Mouse (Mus musculus) forebrain, embryonic 15.5 days (tissue): ENCODE measurements at regions not wholly inside any gene's neighbourhood (a gene's known extent, or its start where the extent isn't known, plus 50 kb on each side); places are given as distances from the start of the nearest gene placed in this dataset.
A peak's percentile ranks its signal among the peaks of the same experiment; 100 is the strongest.

Experiments
- ATAC-seq: fragments of 200-750 bp; cut with Nextera tagmentation; replicated peaks from 2 replicates; pipeline ENCODE4 v1.8.0; 2017; ENCODE audit warnings: mild to moderate bottlenecking, moderate TSS enrichment, moderate library complexity
- H3K27ac ChIP-seq: fragments of 300-500 bp; sonication (generic); replicated peaks from 2 replicates; pipeline ENCODE4 v1.5.1; 2015; ENCODE audit warnings: mild to moderate bottlenecking, inconsistent platforms
- H3K27me3 ChIP-seq: fragments of 300-500 bp; sonication (generic); 2 replicates; pipeline ENCODE4 v1.6.1; 2015; ENCODE audit warnings: inconsistent platforms
- H3K36me3 ChIP-seq: fragments of 300-500 bp; sonication (generic); 2 replicates; pipeline ENCODE4 v1.6.1; 2015; ENCODE audit warnings: mild to moderate bottlenecking, inconsistent platforms
- H3K4me1 ChIP-seq: fragments of 300-500 bp; sonication (generic); 2 replicates; pipeline ENCODE4 v1.6.1; 2015; ENCODE audit warnings: inconsistent platforms
- H3K4me2 ChIP-seq: fragments of 300-500 bp; sonication (generic); replicated peaks from 2 replicates; pipeline ENCODE4 v1.6.1; 2015; ENCODE audit warnings: mild to moderate bottlenecking, inconsistent platforms
- H3K4me3 ChIP-seq: fragments of 300-500 bp; sonication (generic); 2 replicates; pipeline ENCODE4 v1.5.1; 2015; ENCODE audit warnings: mild to moderate bottlenecking, inconsistent platforms
- H3K9ac ChIP-seq: fragments of 300-500 bp; sonication (generic); replicated peaks from 2 replicates; pipeline ENCODE4 v1.6.1; 2015; ENCODE audit warnings: mild to moderate bottlenecking, inconsistent platforms
- H3K9me3 ChIP-seq: fragments of 300-500 bp; sonication (generic); 2 replicates; pipeline ENCODE4 v1.6.1; 2016; ENCODE audit warnings: inconsistent platforms
- WGBS: fragments of 180-500 bp; shearing (Covaris S2); methylation state at CpG from one replicate; pipeline ENCODE4 v1.1.7; 2015; ENCODE audit warnings: mixed read lengths; 5-methylcytosine and 5-hydroxymethylcytosine counted together

GRCm38 (mm10) chr3:48658386-48658785 lies 1098.7 kb downstream of the Pcdh18 start:
- no peak overlapping the region for H3K4me2 ChIP-seq
- no peaks in the 10 kb centered on the region for H3K4me1 ChIP-seq
- H3K9ac ChIP-seq, result no peak overlapping the region
- H3K36me3 ChIP-seq, result no peaks in the 10 kb centered on the region
- WGBS, result 84% methylated on average over 1 of the region's 1 CpGs
- ATAC-seq, result no peak
- H3K27me3 ChIP-seq, result no peaks in the 10 kb centered on the region
- no peaks in the 10 kb centered on the region for H3K9me3 ChIP-seq
- H3K4me3 ChIP-seq, result no peak overlapping the region
- no peak overlapping the region for H3K27ac ChIP-seq

DNA sequence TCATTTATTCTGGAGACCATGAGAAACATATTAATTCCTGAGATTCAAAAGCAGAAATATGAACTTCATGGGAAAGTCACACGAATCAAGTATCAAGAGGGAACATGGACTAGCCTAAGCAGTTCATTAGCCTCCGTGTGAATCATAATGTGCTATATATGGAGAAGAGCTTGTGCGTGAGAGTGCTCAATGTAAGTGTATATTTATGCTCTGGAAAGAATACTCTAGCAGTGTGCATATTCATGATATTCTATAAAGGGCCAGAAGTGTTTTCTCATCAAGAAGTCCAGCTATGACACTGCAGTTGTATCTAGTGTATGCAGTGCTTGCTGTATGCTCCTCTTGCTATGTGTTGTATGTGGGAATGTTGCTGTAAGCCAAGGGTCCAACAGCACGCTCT lies 1102.0 kb downstream of the Pcdh18 start:
- H3K27me3 ChIP-seq, result no peaks in the 10 kb centered on the region
- H3K9ac ChIP-seq, result no peak overlapping the region
- WGBS, result 88% methylated on average over 4 of the region's 4 CpGs
- no peak overlapping the region for H3K4me3 ChIP-seq
- ATAC-seq, result no peak
- no peaks in the 10 kb centered on the region for H3K9me3 ChIP-seq
- H3K36me3 ChIP-seq, result no peaks in the 10 kb centered on the region
- no peak overlapping the region for H3K4me2 ChIP-seq
- no peak overlapping the region for H3K27ac ChIP-seq
- no peaks in the 10 kb centered on the region for H3K4me1 ChIP-seq

- WGBS, result 45% methylated on average over 3 of the region's 3 CpGs
- ATAC-seq, result no peak
- H3K4me2 ChIP-seq, result no peak overlapping the region
- H3K4me1 ChIP-seq, result no peaks in the 10 kb centered on the region
- no peaks in the 10 kb centered on the region for H3K36me3 ChIP-seq
- H3K27me3 ChIP-seq, result no peaks in the 10 kb centered on the region
- no peak overlapping the region for H3K9ac ChIP-seq
- no peak overlapping the region for H3K27ac ChIP-seq
- H3K4me3 ChIP-seq, result no peak overlapping the region
- no peaks in the 10 kb centered on the region for H3K9me3 ChIP-seq
Measured at GRCm38 (mm10) chr3:48631889-48632483, 1125.1 kb downstream of the Pcdh18 start.

DNA sequence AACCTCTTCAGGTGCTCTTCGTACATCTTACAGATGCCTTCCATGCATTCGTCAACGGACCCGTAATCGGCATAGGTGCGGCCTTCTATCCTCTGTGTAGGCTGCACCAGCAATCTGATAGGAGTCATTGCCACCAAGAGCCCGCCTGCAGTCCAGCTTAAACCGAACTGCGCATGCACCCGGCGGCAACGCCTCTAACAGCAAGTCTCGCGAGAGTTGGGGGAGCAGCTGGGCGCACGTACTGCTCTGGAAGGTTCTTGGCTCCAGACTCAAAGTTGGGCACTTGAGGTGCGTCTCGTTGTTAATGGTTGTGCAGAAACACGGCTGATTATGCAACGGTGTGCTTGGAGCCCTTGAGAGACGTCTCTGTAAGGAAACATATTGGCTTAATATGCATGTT lies 1148.2 kb downstream of the Pcdh18 start:
- Histone ChIP-seq H3K36me3 (no peaks in the 10 kb centered on the region), H3K9me3 (no peaks in the 10 kb centered on the region), H3K4me2 (no peak overlapping the region), H3K27ac (no peak overlapping the region), H3K9ac (no peak overlapping the region), H3K4me1 (no peaks in the 10 kb centered on the region), H3K4me3 (no peak overlapping the region), H3K27me3 (no peaks in the 10 kb centered on the region)
- no peak for ATAC-seq
- 95% methylated on average over 21 of the region's 21 CpGs for WGBS

DNA sequence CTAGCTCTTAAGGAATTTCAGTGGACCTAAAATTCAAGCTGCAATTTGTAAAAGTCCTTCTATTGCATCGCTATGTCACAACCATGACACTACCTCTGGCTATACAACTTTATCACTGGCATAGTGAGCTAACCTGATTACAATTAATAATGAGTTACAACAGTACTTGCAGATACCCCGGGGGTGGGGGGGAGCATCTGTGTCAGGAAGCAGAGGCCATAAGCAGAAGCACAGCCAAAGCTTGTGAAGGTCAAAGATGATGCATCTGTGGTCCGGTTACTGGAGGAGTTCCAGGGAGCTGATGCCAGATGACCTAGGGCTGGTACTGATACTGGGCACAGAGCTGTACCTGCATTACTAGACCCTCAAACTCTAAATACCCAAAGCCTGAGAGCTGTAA lies 1152.3 kb downstream of the Pcdh18 start:
- no peaks in the 10 kb centered on the region for H3K4me1 ChIP-seq
- H3K4me2 ChIP-seq, result no peak overlapping the region
- H3K9me3 ChIP-seq, result no peaks in the 10 kb centered on the region
- no peaks in the 10 kb centered on the region for H3K36me3 ChIP-seq
- ATAC-seq, result no peak
- no peaks in the 10 kb centered on the region for H3K27me3 ChIP-seq
- no peak overlapping the region for H3K4me3 ChIP-seq
- WGBS, result 56% methylated on average over 3 of the region's 3 CpGs
- no peak overlapping the region for H3K27ac ChIP-seq
- no peak overlapping the region for H3K9ac ChIP-seq

GRCm38 (mm10) chr3:48587341-48587740 lies 1169.8 kb downstream of the Pcdh18 start:
- Histone ChIP-seq H3K4me3 (no peak overlapping the region), H3K36me3 (no peaks in the 10 kb centered on the region), H3K27me3 (no peaks in the 10 kb centered on the region), H3K4me2 (no peak overlapping the region), H3K27ac (no peak overlapping the region), H3K9ac (no peak overlapping the region), H3K9me3 (no peaks in the 10 kb centered on the region), H3K4me1 (no peaks in the 10 kb centered on the region)
- WGBS, result 94% methylated on average over 2 of the region's 2 CpGs
- no peak for ATAC-seq

GRCm38 (mm10) chr3:48586145-48586544 lies 1171.0 kb downstream of the Pcdh18 start:
- 0 out of 2 replicates have a peak, but pooled peaks have one; percentile 41 for ATAC-seq
- H3K4me2 ChIP-seq, result no peak overlapping the region
- H3K4me1 ChIP-seq, result no peaks in the 10 kb centered on the region
- no peaks in the 10 kb centered on the region for H3K9me3 ChIP-seq
- no peaks in the 10 kb centered on the region for H3K36me3 ChIP-seq
- H3K27ac ChIP-seq, result no peak overlapping the region
- H3K4me3 ChIP-seq, result no peak overlapping the region
- WGBS, result 15% methylated on average over 1 of the region's 1 CpGs
- H3K27me3 ChIP-seq, result no peaks in the 10 kb centered on the region
- H3K9ac ChIP-seq, result no peak overlapping the region

DNA sequence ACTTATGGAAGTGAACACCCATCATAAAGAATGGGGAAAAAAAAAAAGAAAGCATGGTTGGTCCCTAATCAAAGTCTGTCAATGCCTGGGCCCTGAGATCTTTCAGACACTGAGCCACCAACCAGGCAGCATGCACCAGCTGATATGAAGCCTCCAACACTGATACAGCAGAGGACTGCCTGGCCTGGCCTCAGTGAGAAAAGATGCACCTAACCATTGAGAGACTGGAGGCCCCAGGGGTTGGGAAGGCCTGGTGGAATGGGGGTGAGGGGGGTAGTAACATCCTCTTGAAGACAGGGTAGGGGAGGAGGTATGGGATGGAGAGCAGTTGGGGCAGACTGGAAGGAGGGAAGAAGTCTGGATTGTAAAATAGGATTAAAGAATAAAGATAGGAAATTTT lies 1172.8 kb downstream of the Pcdh18 start:
- Histone ChIP-seq H3K9ac (no peak overlapping the region), H3K9me3 (no peaks in the 10 kb centered on the region), H3K4me2 (no peak overlapping the region), H3K27me3 (no peaks in the 10 kb centered on the region), H3K4me1 (no peaks in the 10 kb centered on the region), H3K36me3 (no peaks in the 10 kb centered on the region), H3K4me3 (no peak overlapping the region), H3K27ac (no peak overlapping the region)
- ATAC-seq, result no peak

DNA sequence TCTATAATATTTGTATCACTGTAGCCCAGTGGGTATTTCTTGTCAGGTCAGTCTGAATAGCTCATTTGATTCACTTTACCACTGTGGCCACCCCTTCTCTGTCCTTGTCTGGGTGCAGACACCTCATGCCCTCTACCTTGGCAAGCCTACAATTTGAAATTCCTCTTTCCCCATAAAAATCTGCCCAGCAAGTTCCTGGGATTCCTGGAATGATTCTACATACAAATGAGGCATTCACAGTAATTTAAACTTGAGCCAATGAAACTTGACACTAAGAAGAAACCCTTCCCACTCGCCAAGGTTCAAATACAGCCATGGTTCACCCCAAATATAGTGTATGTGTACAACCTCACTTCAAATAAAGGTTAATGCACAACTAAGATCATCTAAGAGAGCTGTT lies 1174.6 kb downstream of the Pcdh18 start:
- Histone ChIP-seq H3K4me1 (no peaks in the 10 kb centered on the region), H3K4me2 (no peak overlapping the region), H3K9ac (no peak overlapping the region), H3K4me3 (no peak overlapping the region), H3K9me3 (no peaks in the 10 kb centered on the region), H3K27me3 (no peaks in the 10 kb centered on the region), H3K36me3 (no peaks in the 10 kb centered on the region), H3K27ac (no peak overlapping the region)
- WGBS, result 77% methylated on average over 1 of the region's 1 CpGs
- no peak for ATAC-seq

GRCm38 (mm10) chr3:48579971-48580370 lies 1177.2 kb downstream of the Pcdh18 start:
- H3K36me3 ChIP-seq, result no peaks in the 10 kb centered on the region
- ATAC-seq, result peak; percentile 90
- 25% methylated on average over 2 of the region's 2 CpGs for WGBS
- H3K27me3 ChIP-seq, result no peaks in the 10 kb centered on the region
- H3K4me2 ChIP-seq, result no peak overlapping the region
- no peaks in the 10 kb centered on the region for H3K4me1 ChIP-seq
- no peaks in the 10 kb centered on the region for H3K9me3 ChIP-seq
- H3K4me3 ChIP-seq, result no peak overlapping the region
- no peak overlapping the region for H3K9ac ChIP-seq
- H3K27ac ChIP-seq, result no peak overlapping the region

DNA sequence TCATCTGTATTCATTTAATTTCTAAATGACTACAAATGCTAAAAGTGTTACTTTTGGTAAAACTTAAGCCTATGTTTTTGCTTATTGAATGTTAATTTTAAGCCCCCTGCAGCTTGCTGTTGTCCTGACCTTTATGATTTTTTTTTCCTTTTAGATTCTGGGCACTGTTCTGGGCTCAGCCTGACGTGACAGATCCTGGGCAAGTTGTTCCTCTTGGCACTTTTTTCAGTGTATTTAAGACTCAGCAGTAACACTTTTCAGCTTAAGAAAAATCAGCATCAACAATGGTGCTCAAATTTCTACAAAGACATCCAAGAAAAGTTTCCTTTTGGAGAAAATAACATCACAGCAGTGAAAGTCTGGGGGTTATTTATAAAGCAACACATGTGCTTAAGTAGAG lies 1177.9 kb downstream of the Pcdh18 start:
- peak; percentile 75; the same call in 1 of the 2 replicates for ATAC-seq

GRCm38 (mm10) chr3:48546669-48547068 lies 1210.5 kb downstream of the Pcdh18 start:
- no peak for ATAC-seq
- WGBS, result 73% methylated on average over 1 of the region's 1 CpGs
- H3K27ac ChIP-seq, result no peak overlapping the region
- no peaks in the 10 kb centered on the region for H3K36me3 ChIP-seq
- no peak overlapping the region for H3K4me2 ChIP-seq
- H3K4me3 ChIP-seq, result no peak overlapping the region
- H3K27me3 ChIP-seq, result no peaks in the 10 kb centered on the region
- H3K9ac ChIP-seq, result no peak overlapping the region
- H3K4me1 ChIP-seq, result no peaks in the 10 kb centered on the region
- H3K9me3 ChIP-seq, result no peaks in the 10 kb centered on the region

More for the DNA sequence above, 1177.9 kb downstream of the Pcdh18 start:
- 36% methylated on average over 1 of the region's 1 CpGs for WGBS
- Histone ChIP-seq H3K4me1 (no peaks in the 10 kb centered on the region), H3K9ac (no peak overlapping the region), H3K4me3 (no peak overlapping the region), H3K4me2 (no peak overlapping the region), H3K27me3 (no peaks in the 10 kb centered on the region), H3K9me3 (no peaks in the 10 kb centered on the region), H3K27ac (no peak overlapping the region), H3K36me3 (no peaks in the 10 kb centered on the region)

- Histone ChIP-seq H3K4me2 (no peak overlapping the region), H3K4me1 (no peaks in the 10 kb centered on the region), H3K27ac (no peak overlapping the region), H3K4me3 (no peak overlapping the region), H3K36me3 (no peaks in the 10 kb centered on the region), H3K9ac (no peak overlapping the region), H3K9me3 (no peaks in the 10 kb centered on the region), H3K27me3 (no peaks in the 10 kb centered on the region)
- WGBS, result 10% methylated on average over 3 of the region's 3 CpGs
- ATAC-seq, result no peak
Measured at GRCm38 (mm10) chr3:48515009-48515408, 1242.1 kb downstream of the Pcdh18 start.
